Mouse (Mus musculus): ENCODE data around the gene Slc17a1. TPM values are rescaled to one million over a fixed set of nuclear protein-coding genes. Genes with fewer than 3 reads are reported as not detected.
A peak's percentile ranks its signal among the peaks of the same experiment; 100 is the strongest.

The Slc17a1 gene
- total RNA-seq (2021) = not detected
- long read RNA-seq, experiment 1 = 0 reads
- long read RNA-seq, experiment 2 = 0 reads

- intact Hi-C loops (cut with DNase I) = no loop called here
- DNase-seq = no peak
Observed at GRCm38 (mm10) chr13:23867405-23867804, at the start of gene Slc17a1. TSS of gene Slc17a1 (plus strand) at chr13:23867750.

GRCm38 (mm10) chr13:23820179-23820940 lies 47.2 kb upstream of the Slc17a1 start:
- intact Hi-C loops (cut with DNase I) = no loop called here
- DNase-seq = no peak

GRCm38 (mm10) chr13:23822213-23822612 lies 45.3 kb upstream of the Slc17a1 start:
- intact Hi-C loops (cut with DNase I) = no loop called here

GRCm38 (mm10) chr13:23826606-23827005 lies 40.9 kb upstream of the Slc17a1 start:
- no peak for DNase-seq
- intact Hi-C loops (cut with DNase I) = no loop called here

More at GRCm38 (mm10) chr13:23822213-23822612, 45.3 kb upstream of the Slc17a1 start:
- DNase-seq = no peak

- intact Hi-C loops (cut with DNase I) = loop anchor here (2.0 to 10.0 kb wide), 3 partner anchors 54 to 464 kb away; no protein-coding TSS in a partner anchor
- DNase-seq = peak; percentile 19 to 35
Observed at GRCm38 (mm10) chr13:23833053-23833452, 34.5 kb upstream of the Slc17a1 start.

GRCm38 (mm10) chr13:23834836-23835235 lies 32.7 kb upstream of the Slc17a1 start:
- DNase-seq = no peak
- intact Hi-C loops (cut with DNase I) = loop anchor here (5.0 to 10.0 kb wide), 2 partner anchors 52 to 120 kb away; no protein-coding TSS in a partner anchor

GRCm38 (mm10) chr13:23836630-23837029 lies 30.9 kb upstream of the Slc17a1 start:
- no peak for DNase-seq
- intact Hi-C loops (cut with DNase I) = loop anchor here (10.0 kb wide), 1 partner anchor 118 kb away; no protein-coding TSS in a partner anchor

- no peak for DNase-seq
- intact Hi-C loops (cut with DNase I) = loop anchor here (10.0 kb wide), 1 partner anchor 115 kb away; no protein-coding TSS in a partner anchor
Observed at GRCm38 (mm10) chr13:23839308-23839707, 28.2 kb upstream of the Slc17a1 start, which contains the start of gene Slc17a3. TSS of gene Slc17a3 (plus strand) at chr13:23839434.

- intact Hi-C loops (cut with DNase I) = no loop called here
- no peak for DNase-seq
Observed at GRCm38 (mm10) chr13:23845851-23846250, 21.7 kb upstream of the Slc17a1 start.

- no peak for DNase-seq
- intact Hi-C loops (cut with DNase I) = no loop called here
Observed at GRCm38 (mm10) chr13:23849299-23849698, 18.3 kb upstream of the Slc17a1 start.

- DNase-seq = no peak
- intact Hi-C loops (cut with DNase I) = no loop called here
Observed at GRCm38 (mm10) chr13:23856401-23856800, 11.1 kb upstream of the Slc17a1 start.

- intact Hi-C loops (cut with DNase I) = no loop called here
- DNase-seq = no peak
Observed at GRCm38 (mm10) chr13:23861815-23862214, 5.7 kb upstream of the Slc17a1 start.

GRCm38 (mm10) chr13:23864711-23865110 lies 2.8 kb upstream of the Slc17a1 start:
- intact Hi-C loops (cut with DNase I) = no loop called here
- peak; percentile 7 to 10 for DNase-seq

- DNase-seq = peak; percentile 9 to 10
- intact Hi-C loops (cut with DNase I) = no loop called here
Observed at GRCm38 (mm10) chr13:23866086-23866710, 1.4 kb upstream of the Slc17a1 start.

GRCm38 (mm10) chr13:23867000-23867399 lies 550 bp upstream of the Slc17a1 start:
- intact Hi-C loops (cut with DNase I) = no loop called here
- DNase-seq = no peak

- DNase-seq = no peak
- intact Hi-C loops (cut with DNase I) = no loop called here
Observed at GRCm38 (mm10) chr13:23868790-23869533, 1.4 kb downstream of the Slc17a1 start.

GRCm38 (mm10) chr13:23869996-23870395 lies 2.4 kb downstream of the Slc17a1 start:
- intact Hi-C loops (cut with DNase I) = no loop called here
- no peak for DNase-seq

GRCm38 (mm10) chr13:23873141-23873540 lies 5.6 kb downstream of the Slc17a1 start:
- no peak for DNase-seq
- intact Hi-C loops (cut with DNase I) = no loop called here

- intact Hi-C loops (cut with DNase I) = no loop called here
- DNase-seq = no peak
Observed at GRCm38 (mm10) chr13:23879106-23879505, 11.6 kb downstream of the Slc17a1 start.

- intact Hi-C loops (cut with DNase I) = no loop called here
- no peak for DNase-seq
Observed at GRCm38 (mm10) chr13:23879636-23880035, 12.1 kb downstream of the Slc17a1 start.

GRCm38 (mm10) chr13:23885540-23885939 lies 18.0 kb downstream of the Slc17a1 start:
- intact Hi-C loops (cut with DNase I) = loop anchor here (5.0 kb wide), 2 partner anchors 53 to 93 kb away; no protein-coding TSS in a partner anchor
- peak in 1 of 2 experiments; percentile 22 for DNase-seq
